Mouse (Mus musculus): ENCODE data around the gene Arhgef18. TPM values are rescaled to one million over a fixed set of nuclear protein-coding genes. Genes with fewer than 3 reads are reported as not detected.

Arhgef18 gene
- total and polyA plus RNA-seq, 3 experiments: 3.0 to 6.6 TPM; not detected in 1

GRCm38 (mm10) chr8:3355586-3355985 is 37.2 kb upstream of the Arhgef18 start:
- peaks cover 2 to 27% of the 10 kb centered on the region in 2 experiments for H3K4me1 ChIP-seq (ENCODE audit: control insufficient read depth in 1 of 2, insufficient read depth in 2 of 2, low read length in 2 of 2)
- H3K36me3 ChIP-seq (ENCODE audit: control insufficient read depth in 1 of 2, insufficient read depth in 2 of 2, low read length in 2 of 2): peaks cover 0 to 9% of the 10 kb centered on the region in 2 experiments; a peak in 2 of 4 replicates
- peaks cover 1% of the 10 kb centered on the region; the same call in 1 of the 2 replicates for H3K79me2 ChIP-seq (ENCODE audit: control insufficient read depth, insufficient read depth, low read length, poor library complexity)
- no peak overlapping the region for H3K9ac ChIP-seq (ENCODE audit: control insufficient read depth, low read depth, low read length, poor library complexity, severe bottlenecking)
- TF ChIP-seq SMC3 (IDR thresholded peaks at IDR 0.05; ENCODE audit: low read depth, low read length): 0 out of 2 replicates have a peak, but pooled peaks have one; percentile 17
- 0 out of 4 replicates have a peak, but pooled peaks of 1 of the 2 experiments have one; percentile 5 for TF ChIP-seq EP300 (IDR thresholded peaks at IDR 0.05; ENCODE audit: low read depth in 1 of 2, low read length in 2 of 2)
- peak; percentile 2 for TF ChIP-seq RAD21 (IDR thresholded peaks at IDR 0.05; ENCODE audit: low read depth, low read length)
- no peak for TF ChIP-seq USF1 (IDR thresholded peaks at IDR 0.05; ENCODE audit: low read depth, low read length)
- TF ChIP-seq POLR2AphosphoS5 (IDR thresholded peaks at IDR 0.05; ENCODE audit: borderline replicate concordance, low read depth, low read length): no peak
- TF ChIP-seq ZNF384 (IDR thresholded peaks at IDR 0.05; ENCODE audit: low read depth, low read length): no peak
- 0 out of 2 replicates have a peak, but pooled peaks have one; percentile 9 for TF ChIP-seq MYC (IDR thresholded peaks at IDR 0.05; ENCODE audit: low read depth, low read length)
- TF ChIP-seq CHD2 (IDR thresholded peaks at IDR 0.05; ENCODE audit: low read length): no peak
- peak; percentile 30 to 48 (median 43); a peak in 5 of 6 replicates for TF ChIP-seq CTCF (IDR thresholded peaks at IDR 0.05 in 2 of 3, conservative IDR thresholded peaks at IDR 0.05 in 1 of 3; ENCODE audit: control insufficient read depth in 1 of 3, insufficient read depth in 1 of 3, low read depth in 2 of 3, low read length in 3 of 3, poor library complexity in 1 of 3, severe bottlenecking in 1 of 3)
- H3K4me3 ChIP-seq (ENCODE audit: control insufficient read depth in 1 of 2, insufficient read depth in 1 of 2, low read depth in 2 of 2, low read length in 2 of 2): no peak overlapping the region
- DNase-seq (ENCODE audit: low read depth, low spot score): peak; percentile 59
- H3K27ac ChIP-seq (ENCODE audit: control insufficient read depth, low read depth, low read length): peak overlapping the region; percentile 92; the same call in 1 of the 2 replicates
- H3K9me3 ChIP-seq (replicated peaks; ENCODE audit: insufficient read depth, low read length): no peaks in the 10 kb centered on the region
- H3K27me3 ChIP-seq (ENCODE audit: control insufficient read depth in 1 of 2, insufficient read depth in 2 of 2, low read length in 2 of 2): no peaks in the 10 kb centered on the region

- Histone ChIP-seq H3K79me2 (ENCODE audit: control insufficient read depth, insufficient read depth, low read length, poor library complexity) (peaks cover 1% of the 10 kb centered on the region; the same call in 1 of the 2 replicates), H3K9me3 (replicated peaks; ENCODE audit: insufficient read depth, low read length) (no peaks in the 10 kb centered on the region), H3K4me1 (ENCODE audit: control insufficient read depth in 1 of 2, insufficient read depth in 2 of 2, low read length in 2 of 2) (peaks cover 2 to 23% of the 10 kb centered on the region in 2 experiments), H3K27ac (ENCODE audit: control insufficient read depth, low read depth, low read length) (no peak overlapping the region), H3K27me3 (ENCODE audit: control insufficient read depth in 1 of 2, insufficient read depth in 2 of 2, low read length in 2 of 2) (no peaks in the 10 kb centered on the region), H3K36me3 (ENCODE audit: control insufficient read depth in 1 of 2, insufficient read depth in 2 of 2, low read length in 2 of 2) (peaks cover 0 to 9% of the 10 kb centered on the region in 2 experiments; a peak in 2 of 4 replicates), H3K9ac (ENCODE audit: control insufficient read depth, low read depth, low read length, poor library complexity, severe bottlenecking) (no peak overlapping the region), H3K4me3 (ENCODE audit: control insufficient read depth in 1 of 2, insufficient read depth in 1 of 2, low read depth in 2 of 2, low read length in 2 of 2) (no peak overlapping the region)
- DNase-seq (ENCODE audit: low read depth, low spot score): peak; percentile 83
- TF ChIP-seq SMC3 (IDR thresholded peaks at IDR 0.05; ENCODE audit: low read depth, low read length) (peak; percentile 86), CTCF (IDR thresholded peaks at IDR 0.05 in 2 of 3, conservative IDR thresholded peaks at IDR 0.05 in 1 of 3; ENCODE audit: control insufficient read depth in 1 of 3, insufficient read depth in 1 of 3, low read depth in 2 of 3, low read length in 3 of 3, poor library complexity in 1 of 3, severe bottlenecking in 1 of 3) (peak; percentile 86 to 93 (median 87)), MEF2A (IDR thresholded peaks at IDR 0.05; ENCODE audit: extremely low read depth, insufficient replicate concordance, low read depth, low read length, poor library complexity, severe bottlenecking) (no peak), ZMIZ1 (IDR thresholded peaks at IDR 0.05; ENCODE audit: low read depth, low read length) (no peak), HCFC1 (IDR thresholded peaks at IDR 0.05; ENCODE audit: low read depth, low read length) (no peak), EP300 (IDR thresholded peaks at IDR 0.05; ENCODE audit: low read depth in 1 of 2, low read length in 2 of 2) (no peak), TCF12 (IDR thresholded peaks at IDR 0.05; ENCODE audit: low read depth, low read length) (no peak), ELF1 (IDR thresholded peaks at IDR 0.05; ENCODE audit: low read depth, low read length) (0 out of 2 replicates have a peak, but pooled peaks have one; percentile 18), ZC3H11A (IDR thresholded peaks at IDR 0.05; ENCODE audit: low read depth, low read length) (peak; percentile 75), RAD21 (IDR thresholded peaks at IDR 0.05; ENCODE audit: low read depth, low read length) (peak; percentile 78), TAL1 (IDR thresholded peaks at IDR 0.05; ENCODE audit: low read length) (no peak)
Measured at GRCm38 (mm10) chr8:3358060-3358459, 34.7 kb upstream of the Arhgef18 start.

Measured in MEL (cell line).